Mouse (Mus musculus): ENCODE measurements around the gene Scnn1b.

DNA sequence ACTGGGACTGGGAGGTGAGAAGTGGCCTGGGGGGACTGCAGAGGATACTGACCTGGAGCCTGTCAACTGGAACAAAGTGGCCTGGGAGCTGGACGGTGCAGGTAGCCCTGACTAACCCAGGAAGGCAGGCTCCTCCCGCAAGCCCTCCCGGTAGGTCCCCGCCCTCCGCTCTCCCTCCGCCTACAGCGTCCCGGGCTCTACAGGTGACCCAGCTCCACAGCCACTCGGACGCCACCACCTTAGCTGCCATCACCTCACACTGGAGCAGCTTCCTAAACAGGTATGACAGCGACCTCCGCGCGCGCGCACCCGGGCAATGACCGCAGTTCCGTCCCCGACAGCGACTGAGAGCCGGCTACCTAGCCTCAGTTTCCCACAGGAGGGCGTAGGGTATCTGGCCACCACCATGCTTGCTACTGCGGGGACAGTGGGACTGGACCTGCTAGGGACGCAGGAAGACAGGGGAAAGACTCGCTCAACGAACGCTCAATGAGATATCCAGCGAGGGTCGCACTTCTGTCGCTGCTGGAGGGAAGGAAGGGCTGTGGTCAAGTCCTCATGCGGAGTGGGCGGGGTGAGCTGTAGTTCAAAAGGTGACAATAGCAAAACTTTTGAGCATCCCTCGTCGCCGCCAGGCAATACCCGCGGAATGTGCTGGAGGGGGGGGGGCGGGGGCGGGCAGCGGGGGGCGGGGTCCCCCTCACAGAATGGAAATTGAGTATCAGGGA lies at the start of gene Scnn1b:
- no peak for TF ChIP-seq CTCF (IDR thresholded peaks at IDR 0.05)
- no peak for TF ChIP-seq POLR2A (IDR thresholded peaks at IDR 0.05; ENCODE audit: insufficient read depth, low read depth, low read length)
- no peak for TF ChIP-seq EP300 (IDR thresholded peaks at IDR 0.05; ENCODE audit: insufficient read depth, low read depth, low read length)
